Mouse (Mus musculus) liver, embryonic 14.5 days (tissue): ENCODE measurements around the gene Vwa3b.

ENCODE experiments used
- CTCF ChIP-seq: IDR thresholded peaks from 2 replicates; pipeline ENCODE4 v1.5.1; 2016; ENCODE audit warnings: antibody characterized with exemption, low read depth, control low read depth
- EP300 ChIP-seq: IDR thresholded peaks from 2 replicates; pipeline ENCODE4 v1.6.1; 2016; ENCODE audit warnings: antibody characterized with exemption, low read depth

DNA sequence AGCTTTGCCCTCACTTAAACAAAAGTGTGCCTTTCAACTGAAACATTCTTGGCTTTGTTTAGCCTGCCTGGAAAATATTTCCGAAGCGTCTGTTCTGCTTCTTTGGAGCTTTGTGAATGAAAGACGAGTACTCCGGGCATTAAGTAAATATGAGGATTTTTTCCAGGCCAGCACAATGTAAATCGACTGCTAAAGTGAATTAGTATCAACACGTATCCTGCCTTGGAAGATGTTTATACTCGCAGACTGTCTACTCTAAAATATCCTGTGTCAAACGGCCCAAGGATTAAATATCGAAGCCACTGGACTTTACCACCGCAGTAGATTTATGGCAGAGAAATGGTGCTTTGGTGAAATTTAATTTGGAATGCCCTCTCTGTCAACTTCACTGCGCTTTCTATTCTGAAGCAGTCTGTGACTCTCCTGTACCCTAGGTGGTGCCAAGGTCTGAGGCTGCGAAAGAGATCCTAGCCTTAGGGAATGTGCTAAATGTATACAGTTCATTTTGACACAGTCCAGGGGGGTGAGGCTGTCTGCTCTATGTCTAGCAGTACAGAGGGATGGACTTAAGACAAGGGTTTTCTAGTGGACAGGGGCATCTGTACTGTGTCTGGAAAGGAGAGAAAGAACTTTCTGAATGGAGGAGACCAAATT, 98.4 kb downstream of the Vwa3b start:
- TF ChIP-seq CTCF = no peak
- no peak for TF ChIP-seq EP300
